Mouse (Mus musculus) urinary bladder, postnatal 10 days (tissue): ENCODE data around the gene Tmed11.
"Not testable (repeated sequence)": the region's sequence is repeated elsewhere in the genome, so short reads cannot be mapped to it uniquely, and the experiment has no call there.

Source experiments
- DNase-seq: peaks from one replicate; pipeline ENCODE4 v3.0.0; 2022; ENCODE audit warnings: low spot score

Gene Tmed11

GRCm38 (mm10) chr5:108795263-108795662 lies at the start of gene Tmed11:
Gene Tmed11 (minus strand): TSS chr5:108795363.
- not testable (repeated sequence) for DNase-seq

GRCm38 (mm10) chr5:108836156-108836555 lies 41.0 kb upstream of the Tmed11 start:
- no peak for DNase-seq

DNA sequence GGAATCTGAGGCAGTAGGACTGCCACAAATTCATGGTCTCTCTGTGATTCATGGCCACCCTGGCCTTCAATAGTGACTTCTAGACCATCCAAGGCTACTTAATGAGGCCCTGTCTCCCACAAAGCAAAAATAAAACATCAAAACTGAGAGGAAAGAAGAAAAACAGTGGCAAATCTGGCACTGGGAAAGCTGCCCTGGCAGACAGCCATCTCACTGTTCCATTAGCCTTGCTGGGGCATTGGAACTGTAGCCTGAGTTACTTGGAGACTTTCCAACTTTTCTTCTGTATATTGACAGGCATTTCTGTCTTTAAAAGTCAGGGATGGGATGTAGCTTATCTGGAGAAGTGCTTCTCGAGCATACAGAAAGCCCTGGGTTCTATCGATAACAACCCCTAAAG lies 28.1 kb upstream of the Tmed11 start:
- no peak for DNase-seq

GRCm38 (mm10) chr5:108808750-108809149 lies 13.6 kb upstream of the Tmed11 start, which contains the start of gene Vmn2r8:
Gene Vmn2r8 (minus strand): TSS chr5:108808850.
- not testable (repeated sequence) for DNase-seq

- no peak for DNase-seq
These were observed 8.5 kb upstream of the Tmed11 start for GRCm38 (mm10) chr5:108803646-108804045.

DNA sequence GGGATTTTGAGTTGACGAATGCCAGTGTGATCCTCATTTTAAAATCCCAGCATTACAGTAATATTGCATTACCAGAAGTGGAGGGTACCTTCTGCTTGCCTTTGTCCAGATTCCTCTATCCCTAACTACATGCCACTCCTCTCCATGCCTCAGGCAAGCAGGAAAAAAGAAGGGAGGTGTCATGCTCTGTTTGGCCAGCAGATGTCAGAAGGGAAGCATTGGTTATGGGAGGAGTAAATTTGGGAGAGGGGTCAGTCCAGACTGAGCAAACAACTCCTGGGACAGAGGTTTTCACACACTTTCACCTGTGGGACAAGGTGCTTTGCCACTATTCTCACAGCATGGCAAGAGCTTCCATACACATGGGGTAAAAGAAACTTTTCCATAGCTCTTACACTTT lies 4.8 kb downstream of the Tmed11 start:
- not testable (repeated sequence) for DNase-seq

- DNase-seq = no peak
These were observed 20.4 kb downstream of the Tmed11 start, which contains the start of gene Rnf212 for GRCm38 (mm10) chr5:108774630-108775306. Gene Rnf212 (minus strand): TSS chr5:108774982.

GRCm38 (mm10) chr5:108760002-108760401 lies 35.2 kb downstream of the Tmed11 start:
- no peak for DNase-seq

- DNase-seq = no peak
These were observed 36.8 kb downstream of the Tmed11 start for GRCm38 (mm10) chr5:108758396-108758795.

DNA sequence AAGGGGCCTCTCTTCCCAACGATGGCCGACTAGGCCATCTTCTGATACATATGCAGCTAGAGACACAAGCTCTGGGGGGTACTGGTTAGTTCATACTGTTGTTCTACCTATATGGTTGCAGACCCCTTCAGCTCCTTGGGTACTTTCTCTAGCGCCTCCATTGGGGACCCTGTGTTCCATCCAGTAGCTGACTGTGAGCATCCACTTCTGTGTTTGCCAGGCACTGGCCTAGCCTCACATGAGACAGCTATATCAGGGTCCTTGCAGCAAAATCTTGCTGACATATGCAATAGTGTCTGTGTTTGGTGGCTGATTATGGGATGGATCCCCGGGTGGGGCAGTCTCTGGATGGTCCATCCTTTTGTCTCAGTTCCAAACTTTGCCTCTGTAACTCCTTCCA lies 43.9 kb downstream of the Tmed11 start:
- not testable (repeated sequence) for DNase-seq

- no peak for DNase-seq
These were observed 44.6 kb downstream of the Tmed11 start for GRCm38 (mm10) chr5:108750328-108751210.

GRCm38 (mm10) chr5:108744629-108745028 lies 50.5 kb downstream of the Tmed11 start:
- no peak for DNase-seq

DNA sequence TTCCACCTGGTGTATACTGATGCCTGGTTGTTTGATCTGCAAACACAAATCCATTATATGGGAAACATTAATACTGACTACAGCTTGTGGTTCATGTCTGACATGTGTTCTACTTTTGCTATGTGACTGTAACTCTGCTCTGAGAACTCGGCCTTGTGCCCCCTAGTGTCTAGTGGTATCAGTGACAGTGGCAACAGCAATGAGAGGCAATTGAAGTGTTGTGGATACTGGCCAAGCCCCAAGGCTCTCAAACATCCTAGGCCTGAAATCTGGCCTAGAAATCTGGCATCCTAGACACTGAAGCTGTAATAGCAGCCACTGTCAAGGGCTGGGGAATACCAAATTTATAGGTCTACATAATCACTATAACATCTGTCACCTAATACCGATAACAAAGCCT lies 51.3 kb downstream of the Tmed11 start:
- DNase-seq = no peak

- no peak for DNase-seq
These were observed 52.6 kb downstream of the Tmed11 start for GRCm38 (mm10) chr5:108742596-108742995.

- no peak for DNase-seq
These were observed 53.3 kb downstream of the Tmed11 start for GRCm38 (mm10) chr5:108741844-108742243.

GRCm38 (mm10) chr5:108727425-108727824 lies 67.7 kb downstream of the Tmed11 start:
- no peak for DNase-seq
